Mouse (Mus musculus) embryo, embryonic 11 days (tissue): ENCODE results near the gene Mettl26.

Experiments used
- DNase-seq: peaks from one replicate; pipeline ENCODE4 v3.0.0-alpha.2; 2015

The Mettl26 gene

DNA sequence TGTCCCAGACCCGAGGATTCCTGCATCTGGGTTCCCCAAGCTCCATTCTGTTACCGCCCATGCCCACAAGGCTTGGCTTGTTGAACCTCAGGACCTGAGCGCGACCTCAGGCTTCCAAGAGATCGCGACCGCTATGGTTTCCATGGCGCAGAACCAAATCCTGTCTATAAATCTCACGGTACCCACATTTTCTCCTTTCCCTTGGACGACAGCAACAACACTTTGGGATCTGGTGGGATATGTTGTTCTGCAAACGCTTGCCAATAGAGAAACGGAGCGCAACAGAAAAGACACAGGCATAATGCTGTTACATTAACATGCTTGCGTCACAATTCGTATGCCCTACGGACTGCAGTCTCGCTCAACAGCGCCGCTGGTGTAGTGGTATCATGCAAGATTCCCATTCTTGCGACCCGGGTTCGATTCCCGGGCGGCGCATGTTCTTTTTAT, at the start of gene Mettl26:
TSS of gene Mettl26 (plus strand) at position 354 of the 450 bp plus-strand sequence.
- DNase-seq: peak; percentile 89

DNA sequence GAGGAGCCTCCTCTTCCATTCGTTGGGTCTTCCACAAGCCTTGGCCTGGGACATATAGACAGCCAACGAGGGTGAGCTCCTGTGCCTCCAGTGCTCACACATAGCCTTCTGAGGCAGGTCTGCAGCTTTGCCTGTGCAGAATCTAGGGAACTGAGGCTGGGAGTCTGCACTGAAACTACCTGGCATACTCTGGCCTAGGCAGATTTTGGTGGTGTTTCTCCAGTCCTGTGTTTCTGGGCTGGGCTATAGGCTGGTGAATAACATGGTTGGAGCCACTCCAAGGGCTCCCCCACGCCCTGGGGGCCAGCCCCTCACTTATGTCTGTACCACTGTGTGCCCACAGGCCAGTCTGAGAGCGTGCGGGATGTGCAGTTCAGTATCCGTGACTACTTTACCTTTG, 49.6 kb upstream of the Mettl26 start:
- DNase-seq: no peak

DNA sequence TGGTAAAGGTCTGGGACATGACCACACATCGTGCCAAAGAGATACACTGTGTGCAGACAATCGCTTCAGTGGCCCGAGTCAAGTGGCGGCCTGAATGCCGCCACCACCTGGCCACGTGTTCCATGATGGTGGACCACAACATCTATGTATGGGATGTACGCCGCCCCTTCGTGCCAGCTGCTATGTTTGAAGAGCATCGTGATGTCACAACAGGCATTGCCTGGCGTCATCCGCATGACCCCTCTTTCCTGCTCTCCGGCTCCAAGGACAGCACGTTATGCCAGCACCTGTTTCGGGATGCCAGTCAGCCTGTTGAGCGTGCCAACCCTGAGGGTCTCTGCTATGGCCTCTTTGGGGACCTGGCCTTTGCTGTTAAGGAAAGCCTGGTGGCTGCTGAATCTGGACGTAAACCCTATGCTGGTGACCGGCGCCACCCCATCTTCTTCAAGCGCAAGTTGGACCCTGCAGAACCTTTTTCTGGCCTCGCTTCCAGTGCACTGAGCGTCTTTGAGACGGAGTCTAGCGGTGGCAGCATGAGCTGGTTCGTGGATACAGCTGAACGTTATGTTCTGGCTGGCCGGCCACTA, 48.8 kb upstream of the Mettl26 start:
- DNase-seq: no peak

DNA sequence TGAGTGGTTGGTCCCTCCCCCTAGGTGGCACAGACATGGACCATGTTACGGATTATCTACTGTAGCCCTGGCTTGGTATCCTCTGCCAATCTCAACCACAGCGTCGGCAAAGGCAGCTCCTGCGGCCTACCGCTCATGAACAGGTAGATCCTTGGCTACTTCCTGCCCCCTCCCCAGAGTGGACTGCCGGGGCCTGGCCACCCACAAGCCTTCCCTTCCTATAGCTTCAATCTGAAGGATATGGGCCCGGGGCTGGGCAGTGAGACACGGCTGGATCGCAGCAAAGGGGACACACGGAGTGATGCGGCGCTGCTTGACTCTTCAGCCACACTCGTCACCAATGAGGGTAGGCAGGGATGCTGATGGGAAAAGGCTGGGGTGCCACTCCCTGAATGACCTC, 47.9 kb upstream of the Mettl26 start:
- DNase-seq: no peak

DNA sequence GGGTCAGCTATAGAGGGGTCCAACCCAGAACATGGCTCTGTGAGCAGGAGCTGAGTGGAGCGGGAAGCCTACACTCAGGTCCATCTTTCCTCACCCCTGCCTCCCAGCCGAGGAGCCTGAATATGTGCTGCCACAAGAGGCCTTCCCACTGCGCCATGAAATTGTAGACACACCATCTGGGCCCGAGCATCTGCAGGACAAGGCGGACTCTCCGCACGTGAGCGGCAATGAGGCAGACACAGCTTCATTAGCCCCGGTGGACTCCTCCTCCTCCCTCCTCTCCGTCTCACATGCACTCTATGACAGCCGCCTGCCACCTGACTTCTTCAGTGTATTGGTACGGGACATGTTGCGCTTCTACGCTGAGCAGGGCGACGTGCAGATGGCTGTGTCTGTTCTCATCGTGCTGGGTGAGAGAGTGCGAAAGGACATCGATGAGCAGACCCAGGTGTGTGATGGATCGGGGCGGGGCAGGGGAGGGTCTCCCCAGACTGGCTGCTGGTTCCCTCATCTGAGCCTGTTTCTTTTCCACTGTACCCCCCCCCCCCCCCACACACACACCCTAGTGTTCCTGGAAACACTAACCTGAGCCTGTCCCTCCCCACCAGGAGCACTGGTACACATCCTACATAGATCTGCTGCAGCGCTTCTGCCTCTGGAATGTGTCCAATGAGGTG, 47.2 kb upstream of the Mettl26 start:
- no peak for DNase-seq

DNA sequence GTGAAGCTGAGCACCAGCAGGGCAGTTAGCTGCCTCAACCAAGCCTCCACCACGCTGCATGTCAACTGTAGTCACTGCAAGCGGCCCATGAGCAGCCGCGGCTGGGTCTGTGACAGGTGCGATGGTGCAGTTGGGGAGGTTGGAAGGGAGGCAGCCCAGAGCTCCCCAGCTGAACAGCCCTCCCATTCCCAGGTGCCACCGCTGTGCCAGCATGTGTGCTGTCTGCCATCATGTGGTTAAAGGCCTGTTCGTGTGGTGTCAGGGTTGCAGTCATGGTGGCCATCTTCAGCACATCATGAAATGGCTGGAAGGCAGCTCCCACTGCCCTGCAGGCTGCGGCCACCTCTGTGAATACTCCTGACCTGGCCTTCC, 46.7 kb upstream of the Mettl26 start:
- DNase-seq: no peak

DNA sequence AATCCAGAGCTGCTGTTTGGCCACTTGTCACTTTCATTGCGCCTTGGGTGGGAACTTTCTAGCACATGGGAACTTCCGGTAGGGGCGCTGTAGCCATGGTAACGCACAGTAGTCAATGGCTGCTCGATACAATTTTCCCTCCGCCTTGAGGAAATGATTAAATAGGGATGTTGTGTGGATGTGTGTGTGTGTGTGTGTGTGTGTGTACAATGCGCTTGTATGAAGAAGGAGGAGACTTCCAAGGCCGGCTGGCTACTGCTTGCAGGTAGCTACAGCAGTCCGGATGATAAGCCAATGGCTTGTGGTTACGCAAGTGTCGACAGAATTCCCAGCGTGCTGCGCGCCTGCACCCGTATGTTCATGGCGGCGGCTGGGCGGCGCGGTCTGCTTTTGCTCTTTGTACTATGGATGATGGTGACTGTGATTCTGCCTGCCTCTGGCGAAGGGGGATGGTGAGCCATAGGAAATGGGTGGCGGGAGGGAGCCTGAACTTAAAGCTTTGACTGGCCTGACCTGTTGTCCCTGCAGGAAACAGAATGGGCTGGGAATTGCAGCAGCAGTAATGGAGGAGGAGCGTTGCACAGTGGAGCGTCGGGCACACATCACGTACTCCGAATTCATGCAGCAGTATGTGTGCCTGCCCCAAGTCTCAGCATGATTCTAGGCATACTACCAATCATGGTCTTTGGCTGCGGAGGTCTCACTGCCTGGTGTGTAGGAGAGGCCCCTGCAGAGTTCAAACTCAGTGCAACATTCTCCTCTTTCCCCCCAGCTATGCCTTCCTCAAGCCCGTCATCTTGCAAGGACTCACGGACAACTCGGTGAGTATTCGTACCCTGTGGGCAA, 45.9 kb upstream of the Mettl26 start, which contains the start of gene Jmjd8:
TSS of gene Jmjd8 (plus strand) at position 156 of the 846 bp plus-strand sequence.
- DNase-seq: peak; percentile 91

DNA sequence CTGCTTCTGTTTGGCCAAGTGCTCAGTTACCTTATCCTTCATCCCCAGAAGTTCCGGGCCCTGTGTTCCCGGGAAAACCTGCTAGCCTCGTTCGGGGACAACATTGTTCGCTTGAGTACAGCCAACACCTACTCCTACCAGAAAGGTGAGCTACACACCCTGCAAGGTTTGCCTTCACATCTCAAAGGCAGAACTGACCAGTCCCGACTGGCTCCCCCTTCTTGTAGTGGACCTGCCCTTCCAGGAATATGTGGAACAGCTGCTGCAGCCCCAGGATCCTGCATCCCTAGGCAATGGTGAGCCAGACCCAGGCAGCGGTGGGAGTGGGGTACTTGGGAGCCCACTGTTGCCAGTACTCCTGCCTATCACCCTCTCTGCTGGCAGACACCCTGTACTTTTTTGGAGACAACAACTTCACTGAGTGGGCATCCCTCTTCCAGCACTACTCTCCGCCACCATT, 45.3 kb upstream of the Mettl26 start:
- peak; percentile 6 for DNase-seq

DNA sequence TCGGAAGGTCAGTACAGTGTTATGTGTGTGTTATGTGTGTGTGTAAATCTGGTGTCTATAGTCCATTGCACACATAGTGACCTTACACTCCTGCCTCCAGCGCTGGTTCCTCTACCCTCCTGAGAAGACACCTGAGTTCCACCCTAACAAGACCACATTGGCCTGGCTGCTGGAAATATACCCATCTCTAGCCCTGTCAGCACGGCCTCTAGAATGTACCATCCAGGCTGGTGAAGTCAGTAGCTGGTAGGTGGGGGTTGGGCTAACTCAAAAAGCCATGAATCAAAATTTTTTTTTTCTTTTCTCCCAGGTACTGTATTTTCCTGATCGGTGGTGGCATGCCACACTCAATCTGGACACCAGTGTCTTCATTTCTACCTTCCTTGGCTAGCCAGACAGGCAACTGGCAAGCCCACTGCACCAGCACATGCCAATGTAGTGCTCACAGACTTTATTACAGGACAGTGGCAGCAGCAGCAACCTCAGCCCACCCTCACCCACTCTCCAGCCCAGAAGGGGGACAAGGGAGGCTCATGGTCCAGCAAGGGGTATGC, 44.6 kb upstream of the Mettl26 start:
- no peak for DNase-seq

DNA sequence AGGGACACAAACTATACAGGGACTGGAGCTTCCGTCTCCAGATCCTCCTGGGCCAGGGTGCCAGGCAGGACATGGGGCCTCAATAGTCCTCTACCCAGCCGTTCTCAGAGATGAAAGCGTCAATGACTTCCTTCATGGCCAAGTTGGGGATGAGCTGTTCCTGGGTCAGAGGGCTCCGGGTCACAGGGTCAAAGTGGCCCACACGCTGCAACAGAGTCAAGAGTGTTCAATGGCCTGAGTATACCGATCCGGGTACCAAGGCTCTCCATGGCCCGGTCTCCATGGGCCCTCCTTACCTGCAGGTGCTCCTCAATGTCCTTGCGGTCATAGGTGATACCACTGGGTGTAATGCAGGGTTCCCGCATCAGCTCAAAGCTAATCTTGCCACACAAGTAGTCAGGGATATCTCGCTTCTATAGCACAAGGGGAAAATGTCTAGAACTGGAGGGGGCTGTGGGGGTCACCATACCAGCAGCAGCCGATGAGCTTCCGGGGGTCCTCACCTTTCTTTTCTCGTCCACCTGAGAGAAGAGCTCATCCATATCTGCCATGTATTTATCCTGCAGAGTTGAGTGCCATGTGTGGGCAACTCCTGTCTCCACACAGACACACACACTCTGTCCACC, 44.0 kb upstream of the Mettl26 start:
- no peak for DNase-seq

DNA sequence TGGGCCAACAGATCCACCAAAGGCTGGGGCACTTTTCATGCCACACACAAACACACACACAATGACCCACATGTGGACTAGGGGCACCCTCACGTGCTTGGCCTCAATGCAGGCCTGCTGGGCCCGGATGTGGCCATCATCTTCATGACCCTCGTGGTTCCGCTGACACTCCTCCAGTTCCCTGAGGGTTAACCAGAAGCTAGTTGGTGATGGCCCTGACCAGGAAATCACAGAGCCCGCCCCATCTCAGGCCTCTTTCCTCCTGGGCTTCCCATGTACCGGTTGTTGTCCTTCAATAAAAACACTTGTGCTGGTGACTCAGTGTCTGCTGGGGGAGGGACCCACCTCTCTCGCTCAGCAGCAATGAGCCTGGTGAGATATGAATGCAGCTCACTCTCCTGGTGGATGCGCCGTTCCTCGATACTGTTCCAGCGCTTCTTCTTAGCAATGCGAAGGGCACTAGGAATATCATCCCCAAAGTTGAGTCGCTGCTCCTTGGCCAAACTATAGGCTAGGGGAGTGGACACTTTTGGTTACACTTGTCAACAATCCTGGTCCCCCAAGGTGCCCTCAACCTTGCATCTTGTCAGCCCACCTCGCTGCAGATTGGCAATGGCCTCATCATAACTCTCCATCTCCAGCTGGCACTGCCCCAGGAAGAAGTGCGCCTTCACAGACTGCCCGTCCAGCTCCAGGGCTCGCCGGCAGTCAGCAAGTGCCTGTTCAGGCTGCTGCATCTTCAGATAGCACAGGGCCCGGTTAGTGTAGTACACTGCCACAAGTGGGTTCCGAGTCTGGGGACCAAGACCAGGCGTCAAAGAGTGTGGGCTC, 43.2 kb upstream of the Mettl26 start:
- DNase-seq: no peak

DNA sequence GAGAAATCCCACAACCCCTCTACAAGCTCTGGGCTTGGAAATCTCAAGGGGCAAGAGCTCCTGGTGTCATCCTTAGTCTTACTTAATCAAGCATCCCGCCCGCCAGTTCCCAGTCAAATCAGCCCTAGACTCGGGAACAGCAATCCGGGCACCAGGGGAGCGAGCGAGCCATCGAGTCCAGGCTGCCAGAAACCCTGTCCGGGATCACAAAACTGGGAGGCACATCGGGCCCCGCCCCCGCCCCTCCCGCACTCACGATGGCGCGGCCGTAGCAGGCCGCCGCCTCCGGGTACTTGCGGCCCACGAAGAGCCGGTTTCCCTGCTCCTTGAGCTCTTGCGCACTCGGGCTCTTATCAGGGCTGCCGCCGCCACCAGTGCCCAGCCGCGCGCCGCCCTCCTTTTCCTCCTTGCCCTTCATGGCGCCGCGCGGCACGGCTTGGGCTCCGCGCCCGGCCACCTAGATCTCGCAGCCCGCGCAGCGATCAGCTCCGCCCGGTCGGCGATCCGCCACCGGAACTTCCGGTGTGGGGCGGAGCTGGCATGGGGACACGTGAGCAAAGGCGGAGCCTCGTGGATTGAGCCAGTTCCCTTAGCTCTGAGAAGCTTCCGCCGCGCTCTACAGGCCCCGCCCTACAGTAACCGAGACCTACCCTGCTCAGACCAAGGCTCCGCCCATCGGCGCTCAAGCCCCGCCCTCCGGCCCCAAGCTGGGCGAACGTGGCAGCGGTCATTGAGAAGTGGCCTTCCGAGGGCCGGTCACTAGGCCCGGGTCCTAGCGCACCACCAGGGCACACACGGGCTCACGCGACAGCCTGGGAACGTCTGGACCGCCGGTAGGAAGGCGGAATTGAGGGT, 42.2 kb upstream of the Mettl26 start:
- peak; percentile 100 for DNase-seq

DNA sequence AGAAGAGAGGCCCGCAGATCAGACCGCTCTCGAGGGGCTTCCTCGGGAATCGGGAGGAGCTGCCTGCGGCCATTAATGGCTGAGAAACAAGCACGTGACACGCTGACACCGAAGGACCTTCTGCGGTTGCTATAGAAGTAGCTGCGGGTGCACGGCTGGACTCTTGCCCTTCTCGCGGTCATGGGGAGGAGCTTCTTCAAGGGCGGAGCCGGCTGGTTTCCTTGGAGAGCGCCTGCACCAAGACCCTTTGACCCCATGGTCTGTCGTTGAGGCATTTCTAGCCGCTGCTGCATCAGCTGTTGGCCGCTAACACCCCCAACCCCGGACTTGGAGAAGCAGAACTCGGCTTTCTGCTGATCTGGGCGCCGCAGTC, 41.6 kb upstream of the Mettl26 start, which contains the start of gene Stub1:
TSS of gene Stub1 (minus strand) at position 114 of the 373 bp plus-strand sequence.
- peak; percentile 96 for DNase-seq

DNA sequence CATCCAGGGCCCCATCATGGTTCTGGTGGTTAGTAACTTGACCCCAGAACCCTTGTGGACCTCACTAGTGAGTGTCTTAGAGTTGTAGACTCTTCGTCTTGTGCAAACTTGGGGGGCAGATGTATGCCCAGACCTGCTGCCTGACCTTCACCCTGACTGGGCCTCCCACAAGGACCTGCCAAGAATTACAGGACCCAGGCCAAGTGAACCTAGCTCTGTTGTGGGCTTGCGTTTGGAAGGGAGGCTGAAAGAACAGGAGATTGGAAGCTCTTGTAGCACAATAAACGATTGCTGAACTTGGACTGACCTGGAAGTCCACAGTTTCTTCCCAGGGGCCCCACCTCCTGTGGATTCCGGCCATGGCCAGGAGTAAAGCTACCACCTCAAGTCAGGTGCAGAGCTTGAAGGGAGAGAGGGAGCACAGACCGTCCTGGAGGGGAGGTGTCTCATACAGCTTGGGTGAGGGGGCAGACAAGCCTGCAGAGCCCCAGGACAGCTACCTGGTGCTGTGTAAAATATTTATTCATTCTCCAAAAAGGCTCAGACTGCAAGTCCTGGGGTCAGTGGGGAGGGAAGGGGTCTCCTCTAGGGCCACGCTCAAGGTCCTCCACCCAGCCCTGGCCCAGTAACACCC, 40.8 kb upstream of the Mettl26 start:
- no peak for DNase-seq

DNA sequence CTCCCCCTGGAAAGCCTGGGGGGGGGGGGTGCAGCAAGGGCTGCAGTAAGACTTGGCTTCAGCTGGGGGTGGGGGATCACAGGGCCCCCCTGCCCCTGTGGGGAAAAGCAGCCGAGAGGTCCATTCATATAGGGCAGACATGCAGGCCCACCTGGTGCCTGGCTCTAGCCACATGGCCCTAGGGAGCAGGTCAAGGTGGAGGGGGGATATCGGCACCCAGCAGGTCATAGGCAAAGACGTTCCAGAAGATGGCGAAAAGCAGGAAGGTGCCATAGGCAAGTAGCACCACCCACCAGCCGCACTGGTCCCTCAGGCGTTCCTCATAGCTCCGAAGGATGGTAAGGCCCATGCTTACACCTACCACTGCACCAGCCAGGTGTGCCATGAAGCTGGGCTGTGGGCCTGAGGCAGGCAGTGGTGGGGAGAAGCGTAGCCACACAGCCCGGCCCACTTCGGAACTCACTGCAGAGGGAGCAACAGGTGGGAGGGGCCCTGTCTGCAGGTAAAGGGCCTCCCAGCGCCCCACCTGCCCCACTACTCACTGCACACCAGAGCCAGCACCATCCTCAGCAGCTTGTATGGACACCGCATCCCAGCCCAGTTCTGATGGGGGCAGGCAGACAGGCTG, 40.2 kb upstream of the Mettl26 start:
- DNase-seq: no peak

DNA sequence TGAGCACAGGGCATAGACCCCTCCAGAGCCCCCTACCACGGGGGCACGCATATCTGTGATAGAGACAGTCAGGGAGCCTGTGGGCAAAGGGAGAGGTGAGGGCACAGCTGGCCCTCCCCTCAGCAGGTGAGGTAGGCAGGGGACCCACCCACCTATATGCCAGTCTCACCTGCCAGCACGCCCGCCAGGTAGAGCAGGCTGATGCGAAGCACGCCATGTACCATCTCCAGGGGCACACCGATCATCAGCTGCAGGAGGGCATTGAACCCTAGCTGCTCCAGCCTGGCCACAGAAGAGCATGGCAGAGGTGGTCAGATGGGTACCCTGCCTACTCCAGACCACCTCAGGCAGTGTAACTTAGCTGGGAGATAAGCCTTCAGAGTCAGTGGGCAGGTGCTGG, 39.6 kb upstream of the Mettl26 start:
- no peak for DNase-seq

DNA sequence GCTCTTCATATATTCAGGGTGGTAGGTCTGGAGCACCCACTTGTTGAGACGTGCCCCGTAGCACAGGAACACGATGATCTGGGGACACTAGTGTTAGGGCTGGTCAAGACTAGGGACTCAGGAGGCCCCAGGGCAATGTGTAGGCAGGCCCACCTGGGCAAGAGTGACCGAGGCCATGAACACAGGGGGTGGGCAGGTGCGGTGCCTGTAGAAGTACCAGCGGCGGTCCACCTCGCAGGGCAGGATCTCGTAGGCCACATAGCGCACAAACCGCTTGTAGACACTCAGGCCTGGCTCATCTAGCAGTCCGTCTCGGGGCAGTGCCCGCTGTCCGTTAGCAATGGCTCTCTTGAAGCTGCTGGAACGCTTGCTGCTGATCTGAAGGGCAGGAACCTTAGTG, 39.1 kb upstream of the Mettl26 start:
- no peak for DNase-seq

DNA sequence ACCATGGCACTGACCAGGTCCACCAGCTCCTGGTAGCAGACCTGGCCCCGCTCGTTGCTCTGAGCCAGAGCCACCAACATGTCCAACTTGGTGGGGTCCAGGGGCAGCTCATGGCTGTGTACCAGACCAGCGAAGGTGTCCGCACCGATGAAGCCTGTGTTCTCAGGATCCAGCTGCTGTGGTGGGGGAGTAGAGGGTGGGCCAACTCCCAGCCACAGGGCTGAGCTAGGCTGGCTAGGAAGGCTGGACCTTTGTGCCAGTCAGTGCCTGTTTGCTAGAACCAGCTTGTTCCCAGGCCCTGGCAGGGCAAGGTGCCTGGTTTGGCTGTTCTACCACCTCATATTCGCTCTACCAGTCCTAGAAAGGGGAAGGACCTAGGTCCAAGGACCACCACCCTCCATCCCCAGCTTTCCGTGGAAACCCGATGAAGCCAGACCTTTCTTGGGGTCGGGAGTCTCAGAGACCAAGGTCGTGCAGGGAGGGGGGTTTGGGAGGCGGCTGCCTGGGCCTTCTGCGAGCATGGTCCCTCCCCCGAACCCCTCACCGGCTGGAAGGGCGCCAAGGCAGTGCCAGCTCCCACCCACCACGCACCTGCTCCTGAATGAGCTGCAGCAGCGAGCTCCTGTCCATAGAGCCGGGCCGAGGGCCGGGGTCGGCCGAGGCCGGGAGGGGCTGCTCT, 38.3 kb upstream of the Mettl26 start:
- DNase-seq: no peak

DNA sequence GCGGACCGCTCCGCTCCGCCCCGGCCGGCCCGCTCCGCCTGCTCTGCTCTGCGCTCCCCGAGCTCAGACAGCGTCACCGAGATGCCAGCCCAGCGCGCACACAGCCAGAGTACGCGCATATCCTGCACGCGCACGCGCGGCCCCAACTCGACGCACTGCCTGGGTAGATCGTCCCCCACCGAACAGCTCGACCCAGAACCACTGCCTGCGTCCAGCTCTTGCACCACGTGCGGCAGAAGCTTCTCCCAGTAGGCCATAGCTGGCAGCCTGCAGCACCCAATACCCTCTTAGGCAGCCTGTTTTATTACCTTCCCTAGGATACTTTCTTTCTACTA, 37.8 kb upstream of the Mettl26 start, which contains the start of gene Rhbdl1:
TSS of gene Rhbdl1 (minus strand) at position 220 of the 335 bp plus-strand sequence.
- DNase-seq: peak; percentile 80
